9 mouse cellular contexts compared by ENCODE assay signal in the genomic region with DNA sequence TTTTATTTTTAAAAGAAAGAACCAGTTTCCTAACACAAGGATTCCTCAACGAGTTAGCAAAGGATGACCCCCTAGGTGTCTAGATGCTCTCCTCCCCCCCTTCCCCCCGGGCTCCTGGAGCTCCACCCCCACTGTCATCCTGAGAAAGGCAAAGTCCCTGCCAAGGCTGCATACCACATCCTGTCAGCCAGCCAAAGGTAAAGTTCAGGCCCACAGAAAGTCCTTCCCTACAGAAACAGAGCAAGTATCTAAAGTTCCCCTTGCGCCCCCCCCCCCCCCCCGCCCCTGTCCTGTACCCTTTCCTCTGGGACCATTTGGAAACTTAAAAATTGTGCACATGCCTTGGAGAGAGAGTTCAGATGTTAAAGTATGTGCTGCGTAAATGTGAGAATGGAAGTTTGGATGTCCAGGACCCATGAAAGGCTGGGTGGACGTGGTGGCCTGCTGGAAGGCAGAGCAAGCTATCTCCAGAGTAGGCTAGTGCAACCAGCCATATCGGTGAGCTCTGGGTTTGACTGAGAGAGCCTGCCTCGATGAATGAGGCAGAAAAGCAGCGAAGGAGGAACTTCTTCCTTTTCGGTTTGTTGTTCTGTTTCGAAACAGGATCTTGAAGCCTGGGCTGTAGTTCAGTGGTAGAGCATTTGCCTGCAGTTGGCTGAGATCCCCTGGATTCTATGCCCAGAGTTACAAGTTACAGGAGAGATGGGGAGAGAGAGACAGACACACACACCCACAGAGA. TPM values are rescaled to one million over a fixed set of nuclear protein-coding genes. Genes with fewer than 3 reads are reported as not detected.
DNase-seq lines count a peak whose midpoint lies in the region; ATAC-seq lines count a peak whose summit lies in the region.
"Had no signal": no experiment of that assay in that cellular context is flagged by ENCODE, and none has a peak within 500 bp of the region (broad histone marks: within the 10 kb centered on the region; RNA-seq: fewer than 3 reads in every experiment).

No protein-coding gene starts in this region.

- WGBS in neural tube, embryonic 12.5 days = 43% methylated on average over 11 of the region's 11 CpGs
- WGBS in forebrain, embryonic 16.5 days = 40% methylated on average over 11 of the region's 11 CpGs
- WGBS in hindbrain, embryonic 11.5 days = 40% methylated on average over 11 of the region's 11 CpGs

- H3K4me2 ChIP-seq in neural tube, embryonic 12.5 days (replicated peaks) = peak overlapping the region; percentile 28; the same call in 1 of the 2 replicates
- peak overlapping the region; percentile 16; the same call in 1 of the 2 replicates for H3K4me2 ChIP-seq in forebrain, embryonic 16.5 days (ENCODE audit: low read length)
- H3K4me2 ChIP-seq in hindbrain, embryonic 11.5 days (replicated peaks; ENCODE audit: low read depth, low read length) = no peak overlapping the region

- peaks cover 3% of the 10 kb centered on the region; the same call in 1 of the 2 replicates for H3K4me1 ChIP-seq in neural tube, embryonic 12.5 days
- H3K4me1 ChIP-seq in forebrain, embryonic 16.5 days (replicated peaks; ENCODE audit: control insufficient read depth, insufficient read depth, low read length) = peaks cover 17% of the 10 kb centered on the region
- H3K4me1 ChIP-seq in hindbrain, embryonic 11.5 days (replicated peaks; ENCODE audit: control insufficient read depth, insufficient read depth, low read length) = no peaks in the 10 kb centered on the region; the same call in 1 of the 2 replicates

- no peaks in the 10 kb centered on the region for H3K36me3 ChIP-seq in neural tube, embryonic 12.5 days
- H3K36me3 ChIP-seq in forebrain, embryonic 16.5 days (ENCODE audit: control insufficient read depth, insufficient read depth) = no peaks in the 10 kb centered on the region
- H3K36me3 ChIP-seq in hindbrain, embryonic 11.5 days (ENCODE audit: control insufficient read depth, insufficient read depth, low read length) = no peaks in the 10 kb centered on the region

- no peak overlapping the region for H3K27ac ChIP-seq in neural tube, embryonic 12.5 days
- H3K27ac ChIP-seq in forebrain, embryonic 16.5 days (ENCODE audit: low read length) = 0 out of 2 replicates have a peak overlapping the region, but pooled peaks have one; percentile 28
- H3K27ac ChIP-seq in hindbrain, embryonic 11.5 days (ENCODE audit: low read depth, low read length) = no peak overlapping the region

- no peaks in the 10 kb centered on the region for H3K27me3 ChIP-seq in neural tube, embryonic 12.5 days (replicated peaks)
- no peaks in the 10 kb centered on the region for H3K27me3 ChIP-seq in forebrain, embryonic 16.5 days (replicated peaks; ENCODE audit: control insufficient read depth, insufficient read depth, low read length)
- H3K27me3 ChIP-seq in hindbrain, embryonic 11.5 days (ENCODE audit: control insufficient read depth, insufficient read depth, low read length) = no peaks in the 10 kb centered on the region

- no peak overlapping the region for H3K4me3 ChIP-seq in neural tube, embryonic 12.5 days
- H3K4me3 ChIP-seq in forebrain, embryonic 16.5 days (replicated peaks; ENCODE audit: low read length) = peak overlapping the region; percentile 11; the same call in 1 of the 2 replicates
- no peak overlapping the region for H3K4me3 ChIP-seq in hindbrain, embryonic 11.5 days (ENCODE audit: low read depth, low read length)

- no peak for DNase-seq in neural tube, embryonic 10.5 days (ENCODE audit: extremely low spot score, low spot score)
- peak; percentile 31 for DNase-seq in hindbrain, embryonic 11.5 days (ENCODE audit: low spot score)
- DNase-seq in layer of hippocampus, adult 9-11 months = peak; percentile 81
- peak; percentile 55 for DNase-seq in lung, postnatal 14 days
- DNase-seq in right cerebral cortex, postnatal 25 days = peak; percentile 45
- no peak for DNase-seq in ovary, postnatal 10 days (ENCODE audit: low spot score)

- H3K9ac ChIP-seq in neural tube, embryonic 12.5 days = no peak overlapping the region
- H3K9ac ChIP-seq in forebrain, embryonic 16.5 days (replicated peaks; ENCODE audit: low read depth, low read length) = no peak overlapping the region
- H3K9ac ChIP-seq in hindbrain, embryonic 11.5 days (ENCODE audit: low read depth, low read length) = no peak overlapping the region

- H3K9me3 ChIP-seq in neural tube, embryonic 12.5 days = no peaks in the 10 kb centered on the region
- H3K9me3 ChIP-seq in forebrain, embryonic 16.5 days (ENCODE audit: control insufficient read depth, low read length) = no peaks in the 10 kb centered on the region
- no peaks in the 10 kb centered on the region for H3K9me3 ChIP-seq in hindbrain, embryonic 11.5 days (ENCODE audit: control insufficient read depth, low read length)

- no peak for ATAC-seq in neural tube, embryonic 12.5 days (ENCODE audit: low FRiP score, low read depth)
- no peak for ATAC-seq in forebrain, embryonic 16.5 days
- ATAC-seq in hindbrain, embryonic 11.5 days (ENCODE audit: low FRiP score) = no peak

RNA-seq across cellular contexts. Expression of gene Spocd1, which starts 46.3 kb away (rescaled TPM):
- not detected in 2 replicates for polyA plus RNA-seq in neural tube, embryonic 12.5 days (2016; fragmentation: Nextera tagmentation; extraction: Ambion mirVana)
- not detected in 2 replicates for polyA plus RNA-seq in forebrain, embryonic 16.5 days (2015; fragmentation: Nextera tagmentation; extraction: Ambion mirVana)
- polyA plus RNA-seq in hindbrain, embryonic 11.5 days (2014; fragmentation: Nextera tagmentation; extraction: Ambion mirVana) = 0.08 TPM in 1 of 2 replicates, not detected in the other
- polyA plus RNA-seq: neural tube, embryonic 11.5 days had no signal

Comparison
In these comparisons a context has a peak if more than half of its experiments do, and no peak if none do; other contexts are left out.
1. DNase-seq: peak in hindbrain, embryonic 11.5 days (single experiment), layer of hippocampus, adult 9-11 months (single experiment), lung, postnatal 14 days (single experiment) and right cerebral cortex, postnatal 25 days (single experiment); none in neural tube, embryonic 10.5 days (single experiment) and ovary, postnatal 10 days (single experiment).